In the genomic region with DNA sequence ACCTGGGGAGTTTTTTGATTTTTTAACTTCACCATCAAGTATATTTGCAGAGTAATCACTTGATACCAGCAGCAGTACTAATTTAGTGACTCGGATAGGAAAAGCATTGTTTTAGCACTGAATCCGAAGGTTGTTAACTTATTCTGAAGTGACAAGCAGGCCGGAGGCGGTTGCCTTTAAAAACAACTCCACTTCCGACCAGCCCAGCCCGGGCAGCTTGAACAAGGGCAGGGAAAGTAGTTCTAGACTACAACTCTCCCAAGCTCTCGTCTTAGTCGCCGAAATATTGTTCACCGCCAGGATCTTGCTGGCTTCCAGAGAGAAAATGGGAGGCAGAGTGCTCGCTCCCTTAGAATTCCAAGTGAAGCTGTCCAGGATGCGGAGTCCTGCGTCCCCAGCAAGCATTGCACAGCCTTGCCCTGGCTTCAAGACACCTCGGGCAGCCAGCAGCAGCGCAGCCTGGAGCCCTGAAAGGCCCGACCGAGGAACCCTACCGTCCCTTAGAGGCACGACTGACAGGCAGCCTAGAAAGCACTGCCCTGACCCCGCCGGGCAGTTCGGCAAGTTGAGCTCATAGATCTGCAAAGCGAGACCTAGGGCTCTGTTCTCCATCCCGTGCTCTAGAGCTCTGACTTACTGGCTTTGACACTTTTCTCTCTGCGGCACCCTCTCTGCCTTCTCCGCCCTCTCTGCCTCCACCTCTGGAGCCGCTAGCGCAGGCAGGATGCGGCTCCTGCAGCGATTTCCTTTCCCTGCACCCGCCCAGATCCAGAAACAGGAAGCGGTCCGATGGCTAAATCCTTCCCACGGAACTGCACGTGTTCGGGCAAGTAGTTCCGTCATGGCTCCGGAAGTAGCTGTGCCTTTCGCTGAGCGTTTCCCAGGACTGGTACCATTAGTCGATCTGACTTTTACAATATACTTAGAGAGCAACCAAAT, we compare ENCODE assay signal across 8 mouse cellular contexts. TPM values are rescaled to one million over a fixed set of nuclear protein-coding genes. Genes with fewer than 3 reads are reported as not detected.
DNase-seq lines count a peak whose midpoint lies in the region; ATAC-seq lines count a peak whose summit lies in the region.

A gene (minus strand): TSS at position 786 of the 939 bp plus-strand sequence.

- H3K4me1 ChIP-seq in hindbrain, embryonic 11.5 days (replicated peaks; ENCODE audit: control insufficient read depth, insufficient read depth, low read length), result no peaks in the 10 kb centered on the region

- no peaks in the 10 kb centered on the region for H3K9me3 ChIP-seq in hindbrain, embryonic 11.5 days (ENCODE audit: control insufficient read depth, low read length)

- H3K27me3 ChIP-seq in hindbrain, embryonic 11.5 days (ENCODE audit: control insufficient read depth, insufficient read depth, low read length), result no peaks in the 10 kb centered on the region

- peak within 1 kb of the TSS; percentile 84 for H3K4me3 ChIP-seq in hindbrain, embryonic 11.5 days (ENCODE audit: low read depth, low read length)

- H3K27ac ChIP-seq in hindbrain, embryonic 11.5 days (ENCODE audit: low read depth, low read length), result peak within 1 kb of the TSS; percentile 58; the same call in 1 of the 2 replicates

- H3K36me3 ChIP-seq in hindbrain, embryonic 11.5 days (ENCODE audit: control insufficient read depth, insufficient read depth, low read length), result no peaks in the 10 kb centered on the region

- H3K9ac ChIP-seq in hindbrain, embryonic 11.5 days (ENCODE audit: low read depth, low read length), result peak within 1 kb of the TSS; percentile 92

- peak within 1 kb of the TSS; percentile 77 for H3K4me2 ChIP-seq in hindbrain, embryonic 11.5 days (replicated peaks; ENCODE audit: low read depth, low read length)

- 3% methylated on average over 41 of the region's 41 CpGs for WGBS in hindbrain, embryonic 11.5 days

- DNase-seq in Muller cell, postnatal 12 days (ENCODE audit: inconsistent ontology term), result peak; percentile 89
- peak; percentile 90 for DNase-seq in cerebellum, adult 9-11 months
- peak; percentile 87 to 99 for DNase-seq in frontal cortex, adult 2 months (ENCODE audit: extremely low spot score in 1 of 2, low spot score in 1 of 2)
- DNase-seq in hindbrain, embryonic 11.5 days (ENCODE audit: low spot score), result peak; percentile 98
- peak; percentile 98 to 99 for DNase-seq in layer of hippocampus, postnatal 10 days (ENCODE audit: low spot score in 2 of 2)
- peak; percentile 96 for DNase-seq in lung, postnatal 10 days
- peak; percentile 91 for DNase-seq in ovary, postnatal 36 days (ENCODE audit: low spot score)
- peak; percentile 96 for DNase-seq in thymus, postnatal 25 days

- ATAC-seq in hindbrain, embryonic 11.5 days (ENCODE audit: low FRiP score), result peak; percentile 97

RNA-seq across cellular contexts. Expression of the gene that starts here (rescaled TPM):
- polyA plus RNA-seq in frontal cortex, adult 2 months (2012; rRNA removed), result 15.1 TPM in 2 replicates
- polyA plus RNA-seq in hindbrain, embryonic 11.5 days (2014; fragmentation: Nextera tagmentation; extraction: Ambion mirVana), result 22.5 and 24.2 TPM in 2 replicates
- total RNA-seq in layer of hippocampus, postnatal 10 days (2021), result 10 to 100 TPM; 19.9 to 21.8 TPM

Comparison
In these comparisons a context has a peak if more than half of its experiments do, and no peak if none do; other contexts are left out.
1. Peak in every context shown above with its lines: DNase-seq, ATAC-seq, H3K4me3 ChIP-seq and H3K27ac ChIP-seq.